Mouse (Mus musculus) hindbrain, embryonic 15.5 days (tissue): ENCODE results near the gene Ptprc. TPM values are rescaled to one million over a fixed set of nuclear protein-coding genes. Genes with fewer than 3 reads are reported as not detected.

ENCODE experiments used
- ATAC-seq: fragments of 200-750 bp; cut with Nextera tagmentation; 2 replicates; pipeline ENCODE4 v1.8.0; 2017; ENCODE audit warnings: low read depth, moderate number of reproducible peaks, moderate TSS enrichment; ENCODE audit not compliant: low FRiP score
- H3K27ac ChIP-seq: fragments of 300-500 bp; sonication (generic); replicated peaks from 2 replicates; pipeline ENCODE4 v1.5.1; 2015; ENCODE audit warnings: mild to moderate bottlenecking, inconsistent platforms
- H3K27me3 ChIP-seq: fragments of 300-500 bp; sonication (generic); 2 replicates; pipeline ENCODE4 v1.6.1; 2015; ENCODE audit warnings: control low read depth, inconsistent platforms
- H3K36me3 ChIP-seq: fragments of 300-500 bp; sonication (generic); 2 replicates; pipeline ENCODE4 v1.6.1; 2015; ENCODE audit warnings: control low read depth, inconsistent platforms
- H3K4me1 ChIP-seq: fragments of 300-500 bp; sonication (generic); replicated peaks from 2 replicates; pipeline ENCODE4 v1.6.1; 2015; ENCODE audit warnings: control low read depth, inconsistent platforms
- H3K4me2 ChIP-seq: fragments of 300-500 bp; sonication (generic); 2 replicates; pipeline ENCODE4 v1.6.1; 2015; ENCODE audit warnings: moderate library complexity, mild to moderate bottlenecking, inconsistent platforms
- H3K4me3 ChIP-seq: fragments of 300-500 bp; sonication (generic); 2 replicates; pipeline ENCODE4 v1.5.1; 2015; ENCODE audit warnings: mild to moderate bottlenecking, inconsistent platforms
- H3K9ac ChIP-seq: fragments of 300-500 bp; sonication (generic); 2 replicates; pipeline ENCODE4 v1.6.1; 2015; ENCODE audit warnings: inconsistent platforms
- H3K9me3 ChIP-seq: fragments of 300-500 bp; sonication (generic); 2 replicates; pipeline ENCODE4 v1.6.1; 2016; ENCODE audit warnings: control low read depth, inconsistent platforms
- WGBS: fragments of 180-500 bp; shearing (Covaris S2); methylation state at CpG from one replicate; pipeline ENCODE4 v1.1.7; 2015; 5-methylcytosine and 5-hydroxymethylcytosine counted together
- polyA plus RNA-seq: library from polyadenylated mRNA; unstranded; fragments of >200 nt; fragmentation: Nextera tagmentation; extraction: Ambion mirVana; gene quantifications from 2 replicates; pipeline ENCODE4 v1.2.1, GENCODE M21; 2015

Ptprc gene
- polyA plus RNA-seq = 0.93 and 1.4 TPM in 2 replicates

GRCm38 (mm10) chr1:138175494-138175893, at the start of gene Ptprc:
Gene Ptprc, minus strand, starts transcription at chr1:138175708.
- no peaks in the 10 kb centered on the region for H3K4me1 ChIP-seq
- no peak within 1 kb of the TSS for H3K9ac ChIP-seq
- no peak within 1 kb of the TSS for H3K4me2 ChIP-seq
- H3K36me3 ChIP-seq = no peaks in the 10 kb centered on the region
- H3K27me3 ChIP-seq = no peaks in the 10 kb centered on the region
- no peak within 1 kb of the TSS for H3K4me3 ChIP-seq
- WGBS = 79% methylated on average over 4 of the region's 4 CpGs
- ATAC-seq = no peak
- H3K9me3 ChIP-seq = no peaks in the 10 kb centered on the region
- H3K27ac ChIP-seq = no peak within 1 kb of the TSS

GRCm38 (mm10) chr1:138214736-138215458, 39.4 kb upstream of the Ptprc start:
- no peak for ATAC-seq
- H3K27me3 ChIP-seq = no peaks in the 10 kb centered on the region
- H3K4me3 ChIP-seq = no peak overlapping the region
- 64% methylated on average over 3 of the region's 3 CpGs for WGBS
- H3K4me1 ChIP-seq = no peaks in the 10 kb centered on the region
- H3K9ac ChIP-seq = no peak overlapping the region
- H3K4me2 ChIP-seq = no peak overlapping the region
- H3K9me3 ChIP-seq = no peaks in the 10 kb centered on the region
- H3K27ac ChIP-seq = no peak overlapping the region
- H3K36me3 ChIP-seq = no peaks in the 10 kb centered on the region

GRCm38 (mm10) chr1:138210387-138211024, 35.0 kb upstream of the Ptprc start:
- no peak overlapping the region for H3K27ac ChIP-seq
- no peak overlapping the region for H3K4me2 ChIP-seq
- no peak overlapping the region for H3K4me3 ChIP-seq
- no peak for ATAC-seq
- H3K9me3 ChIP-seq = no peaks in the 10 kb centered on the region
- no peaks in the 10 kb centered on the region for H3K4me1 ChIP-seq
- H3K27me3 ChIP-seq = no peaks in the 10 kb centered on the region
- WGBS = 92% methylated on average over 3 of the region's 3 CpGs
- no peak overlapping the region for H3K9ac ChIP-seq
- no peaks in the 10 kb centered on the region for H3K36me3 ChIP-seq

GRCm38 (mm10) chr1:138209751-138210150, 34.2 kb upstream of the Ptprc start:
- Histone ChIP-seq H3K36me3 (no peaks in the 10 kb centered on the region), H3K27ac (no peak overlapping the region), H3K9me3 (no peaks in the 10 kb centered on the region), H3K27me3 (no peaks in the 10 kb centered on the region), H3K4me1 (no peaks in the 10 kb centered on the region), H3K4me2 (no peak overlapping the region), H3K9ac (no peak overlapping the region), H3K4me3 (no peak overlapping the region)
- 97% methylated on average over 3 of the region's 3 CpGs for WGBS
- ATAC-seq = no peak

GRCm38 (mm10) chr1:138206041-138206440, 30.5 kb upstream of the Ptprc start:
- H3K9me3 ChIP-seq = no peaks in the 10 kb centered on the region
- H3K9ac ChIP-seq = no peak overlapping the region
- no peak overlapping the region for H3K4me3 ChIP-seq
- H3K27me3 ChIP-seq = no peaks in the 10 kb centered on the region
- H3K4me2 ChIP-seq = no peak overlapping the region
- 46% methylated on average over 7 of the region's 7 CpGs for WGBS
- no peak overlapping the region for H3K27ac ChIP-seq
- no peaks in the 10 kb centered on the region for H3K4me1 ChIP-seq
- no peak for ATAC-seq
- no peaks in the 10 kb centered on the region for H3K36me3 ChIP-seq

GRCm38 (mm10) chr1:138191689-138192508, 16.4 kb upstream of the Ptprc start:
- Histone ChIP-seq H3K27ac (no peak overlapping the region), H3K27me3 (no peaks in the 10 kb centered on the region), H3K4me3 (no peak overlapping the region), H3K9me3 (no peaks in the 10 kb centered on the region), H3K4me2 (no peak overlapping the region), H3K9ac (no peak overlapping the region), H3K4me1 (no peaks in the 10 kb centered on the region), H3K36me3 (no peaks in the 10 kb centered on the region)
- ATAC-seq = no peak
- 80% methylated on average over 8 of the region's 8 CpGs for WGBS

- H3K9me3 ChIP-seq = no peaks in the 10 kb centered on the region
- no peaks in the 10 kb centered on the region for H3K27me3 ChIP-seq
- H3K4me2 ChIP-seq = no peak overlapping the region
- H3K9ac ChIP-seq = no peak overlapping the region
- H3K27ac ChIP-seq = no peak overlapping the region
- 93% methylated on average over 4 of the region's 4 CpGs for WGBS
- H3K36me3 ChIP-seq = no peaks in the 10 kb centered on the region
- no peaks in the 10 kb centered on the region for H3K4me1 ChIP-seq
- no peak for ATAC-seq
- no peak overlapping the region for H3K4me3 ChIP-seq
These were observed 12.6 kb upstream of the Ptprc start for GRCm38 (mm10) chr1:138188131-138188530.

GRCm38 (mm10) chr1:138185904-138186303, 10.4 kb upstream of the Ptprc start:
- no peak overlapping the region for H3K27ac ChIP-seq
- 74% methylated on average over 4 of the region's 4 CpGs for WGBS

GRCm38 (mm10) chr1:138180081-138180480, 4.6 kb upstream of the Ptprc start:
- Histone ChIP-seq H3K4me3 (no peak overlapping the region), H3K36me3 (no peaks in the 10 kb centered on the region), H3K4me2 (no peak overlapping the region), H3K9ac (no peak overlapping the region), H3K27ac (no peak overlapping the region), H3K4me1 (no peaks in the 10 kb centered on the region), H3K27me3 (no peaks in the 10 kb centered on the region), H3K9me3 (0 out of 2 replicates have a peak, but pooled peaks cover 5% of the 10 kb centered on the region)
- ATAC-seq = no peak

More at GRCm38 (mm10) chr1:138185904-138186303, 10.4 kb upstream of the Ptprc start:
- no peak for ATAC-seq
- Histone ChIP-seq H3K4me1 (no peaks in the 10 kb centered on the region), H3K9ac (no peak overlapping the region), H3K27me3 (no peaks in the 10 kb centered on the region), H3K4me3 (no peak overlapping the region), H3K4me2 (no peak overlapping the region), H3K36me3 (no peaks in the 10 kb centered on the region), H3K9me3 (0 out of 2 replicates have a peak, but pooled peaks cover 5% of the 10 kb centered on the region)

GRCm38 (mm10) chr1:138174705-138175492, 609 bp downstream of the Ptprc start:
- Histone ChIP-seq H3K36me3 (no peaks in the 10 kb centered on the region), H3K4me2 (no peak overlapping the region), H3K27ac (no peak overlapping the region), H3K9ac (no peak overlapping the region), H3K4me1 (no peaks in the 10 kb centered on the region), H3K4me3 (no peak overlapping the region), H3K9me3 (no peaks in the 10 kb centered on the region), H3K27me3 (no peaks in the 10 kb centered on the region)
- WGBS = 87% methylated on average over 9 of the region's 9 CpGs
- no peak for ATAC-seq

- no peaks in the 10 kb centered on the region for H3K36me3 ChIP-seq
- no peak overlapping the region for H3K4me2 ChIP-seq
- no peak overlapping the region for H3K27ac ChIP-seq
- H3K4me3 ChIP-seq = no peak overlapping the region
- WGBS = 89% methylated on average over 4 of the region's 4 CpGs
- H3K9ac ChIP-seq = no peak overlapping the region
- H3K4me1 ChIP-seq = no peaks in the 10 kb centered on the region
- no peaks in the 10 kb centered on the region for H3K27me3 ChIP-seq
- no peaks in the 10 kb centered on the region for H3K9me3 ChIP-seq
- ATAC-seq = no peak
These were observed 1.4 kb downstream of the Ptprc start for GRCm38 (mm10) chr1:138174143-138174542.
